Mouse (Mus musculus): ENCODE results near the gene Ccng1.
"Not testable (repeated sequence)": the region's sequence is repeated elsewhere in the genome, so short reads cannot be mapped to it uniquely, and the experiment has no call there.

The Ccng1 gene

GRCm38 (mm10) chr11:40718324-40718723, 36.8 kb downstream of the Ccng1 start:
- DNase-seq (ENCODE audit: low read depth) = no peak

- no peak for DNase-seq (ENCODE audit: low read depth)
Observed at GRCm38 (mm10) chr11:40715524-40715923, 39.6 kb downstream of the Ccng1 start.

DNA sequence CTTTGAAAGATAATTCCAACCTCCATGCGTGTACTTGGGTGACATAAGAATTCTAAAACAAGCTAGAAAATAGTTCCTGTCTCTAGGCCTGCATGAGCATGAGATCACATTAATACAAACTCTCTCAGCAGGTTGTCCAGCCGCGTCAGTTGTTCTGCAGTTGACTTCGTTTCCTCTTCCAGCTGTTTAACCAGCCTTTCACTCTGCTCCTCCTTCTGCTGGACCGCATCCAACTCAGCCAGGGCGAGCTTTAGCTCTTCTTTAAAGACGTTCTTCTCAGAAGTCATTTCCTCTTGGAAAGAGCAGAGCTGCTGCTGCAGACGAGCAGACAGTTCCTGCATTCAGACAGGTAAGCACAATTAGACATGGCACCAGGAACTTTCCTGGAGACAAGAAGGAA, 41.3 kb downstream of the Ccng1 start:
- DNase-seq (ENCODE audit: low read depth) = no peak

GRCm38 (mm10) chr11:40709899-40710298, 45.2 kb downstream of the Ccng1 start:
- DNase-seq (ENCODE audit: low read depth) = not testable (repeated sequence)
